Mouse (Mus musculus) midbrain, embryonic 16.5 days (tissue): ENCODE data around the gene Myrf. TPM values are rescaled to one million over a fixed set of nuclear protein-coding genes. Genes with fewer than 3 reads are reported as not detected.

ENCODE experiments used
- ATAC-seq: fragments of 200-750 bp; cut with Nextera tagmentation; 2 replicates; pipeline ENCODE4 v1.8.0; 2017; ENCODE audit warnings: moderate TSS enrichment
- H3K27ac ChIP-seq: fragments of 300-500 bp; sonication (generic); 2 replicates; pipeline ENCODE4 v1.5.1; 2014; ENCODE audit warnings: mild to moderate bottlenecking, low read length, mixed read lengths
- H3K27me3 ChIP-seq: fragments of 300-500 bp; sonication (generic); 2 replicates; pipeline ENCODE4 v1.6.1; 2014; ENCODE audit warnings: low read depth, low read length, mixed read lengths; ENCODE audit not compliant: control insufficient read depth, insufficient read depth
- H3K36me3 ChIP-seq: fragments of 300-500 bp; sonication (generic); 2 replicates; pipeline ENCODE4 v1.6.1; 2014; ENCODE audit warnings: mild to moderate bottlenecking, low read length, moderate library complexity, mixed read lengths; ENCODE audit not compliant: control insufficient read depth, insufficient read depth
- H3K4me1 ChIP-seq: fragments of 300-500 bp; sonication (generic); 2 replicates; pipeline ENCODE4 v1.6.1; 2014; ENCODE audit warnings: mild to moderate bottlenecking, low read length, mixed read lengths; ENCODE audit not compliant: control insufficient read depth, insufficient read depth
- H3K4me2 ChIP-seq: fragments of 300-500 bp; sonication (generic); 2 replicates; pipeline ENCODE4 v1.6.1; 2014; ENCODE audit warnings: mild to moderate bottlenecking, low read length, mixed read lengths
- H3K4me3 ChIP-seq: fragments of 300-500 bp; sonication (generic); 2 replicates; pipeline ENCODE4 v1.5.1; 2014; ENCODE audit warnings: low read depth, mild to moderate bottlenecking, low read length, moderate library complexity, mixed read lengths
- H3K9ac ChIP-seq: fragments of 300-500 bp; sonication (generic); 2 replicates; pipeline ENCODE4 v1.6.1; 2014; ENCODE audit warnings: low read depth, low read length, mixed read lengths
- H3K9me3 ChIP-seq: fragments of 300-500 bp; sonication (generic); replicated peaks from 2 replicates; pipeline ENCODE4 v1.6.1; 2014; ENCODE audit warnings: mild to moderate bottlenecking, low read length, mixed read lengths; ENCODE audit not compliant: control insufficient read depth, poor library complexity, severe bottlenecking
- WGBS: fragments of 180-500 bp; shearing (Covaris S2); extraction: QIAGEN DNeasy Blood & Tissue Kit; methylation state at CpG from one replicate; pipeline ENCODE4 v1.1.7; 2014; 5-methylcytosine and 5-hydroxymethylcytosine counted together
- polyA plus RNA-seq: library from polyadenylated mRNA; unstranded; fragments of >200 nt; fragmentation: Nextera tagmentation; extraction: Ambion mirVana; gene quantifications from 2 replicates; pipeline ENCODE4 v1.2.1, GENCODE M21; 2015

Myrf gene
- 0.57 and 0.82 TPM in 2 replicates for polyA plus RNA-seq

DNA sequence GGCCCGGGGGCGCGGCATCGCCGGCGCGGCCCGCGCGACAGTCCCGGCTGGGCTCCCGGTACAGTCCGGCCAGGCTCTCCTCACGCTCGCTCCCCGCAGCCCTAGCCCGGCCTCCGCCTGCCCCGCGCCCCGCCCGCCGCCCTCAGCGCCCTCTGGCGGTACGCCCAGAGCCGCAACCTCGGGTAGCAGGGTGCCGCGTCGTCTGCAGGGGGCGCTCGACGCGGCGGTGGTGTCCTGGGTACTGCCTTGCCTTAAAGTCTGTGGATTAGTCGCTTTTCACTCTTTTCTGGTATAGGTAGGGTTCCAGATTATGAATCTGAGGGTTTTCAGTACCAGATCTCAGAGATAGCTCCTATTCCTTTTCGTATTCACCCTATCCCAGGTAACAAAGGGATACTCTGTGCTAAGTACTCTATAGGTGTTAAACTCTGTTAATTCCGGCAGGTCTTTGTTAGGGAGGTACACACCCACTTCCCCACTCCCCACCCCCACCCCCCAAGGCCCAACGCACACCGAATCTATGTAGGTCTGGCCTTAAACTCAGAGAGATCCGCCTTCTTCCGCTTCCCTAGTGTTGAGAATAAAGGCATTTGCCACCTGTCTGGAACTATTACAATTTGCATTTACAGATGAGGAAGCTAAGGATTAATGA lies at the start of gene Myrf:
TSS of gene Myrf (minus strand) at position 95 of the 652 bp plus-strand sequence.
- peak; percentile 70 for ATAC-seq
- H3K36me3 ChIP-seq, result no peaks in the 10 kb centered on the region
- H3K4me1 ChIP-seq, result peaks cover 5% of the 10 kb centered on the region
- WGBS, result 10% methylated on average over 36 of the region's 43 CpGs
- H3K27me3 ChIP-seq, result peaks cover 8% of the 10 kb centered on the region
- H3K9ac ChIP-seq, result peak within 1 kb of the TSS; percentile 63
- no peak within 1 kb of the TSS for H3K27ac ChIP-seq
- peak within 1 kb of the TSS; percentile 70 for H3K4me2 ChIP-seq
- peak within 1 kb of the TSS; percentile 44 for H3K4me3 ChIP-seq
- no peaks in the 10 kb centered on the region for H3K9me3 ChIP-seq

- Histone ChIP-seq H3K4me3 (no peak overlapping the region), H3K9ac (no peak overlapping the region), H3K4me1 (peaks cover 6% of the 10 kb centered on the region), H3K36me3 (no peaks in the 10 kb centered on the region), H3K4me2 (no peak overlapping the region), H3K27me3 (no peaks in the 10 kb centered on the region), H3K9me3 (no peaks in the 10 kb centered on the region), H3K27ac (no peak overlapping the region)
- no peak for ATAC-seq
- WGBS, result 80% methylated on average over 4 of the region's 4 CpGs
Measured at GRCm38 (mm10) chr19:10289609-10290150, 49.1 kb upstream of the Myrf start.

DNA sequence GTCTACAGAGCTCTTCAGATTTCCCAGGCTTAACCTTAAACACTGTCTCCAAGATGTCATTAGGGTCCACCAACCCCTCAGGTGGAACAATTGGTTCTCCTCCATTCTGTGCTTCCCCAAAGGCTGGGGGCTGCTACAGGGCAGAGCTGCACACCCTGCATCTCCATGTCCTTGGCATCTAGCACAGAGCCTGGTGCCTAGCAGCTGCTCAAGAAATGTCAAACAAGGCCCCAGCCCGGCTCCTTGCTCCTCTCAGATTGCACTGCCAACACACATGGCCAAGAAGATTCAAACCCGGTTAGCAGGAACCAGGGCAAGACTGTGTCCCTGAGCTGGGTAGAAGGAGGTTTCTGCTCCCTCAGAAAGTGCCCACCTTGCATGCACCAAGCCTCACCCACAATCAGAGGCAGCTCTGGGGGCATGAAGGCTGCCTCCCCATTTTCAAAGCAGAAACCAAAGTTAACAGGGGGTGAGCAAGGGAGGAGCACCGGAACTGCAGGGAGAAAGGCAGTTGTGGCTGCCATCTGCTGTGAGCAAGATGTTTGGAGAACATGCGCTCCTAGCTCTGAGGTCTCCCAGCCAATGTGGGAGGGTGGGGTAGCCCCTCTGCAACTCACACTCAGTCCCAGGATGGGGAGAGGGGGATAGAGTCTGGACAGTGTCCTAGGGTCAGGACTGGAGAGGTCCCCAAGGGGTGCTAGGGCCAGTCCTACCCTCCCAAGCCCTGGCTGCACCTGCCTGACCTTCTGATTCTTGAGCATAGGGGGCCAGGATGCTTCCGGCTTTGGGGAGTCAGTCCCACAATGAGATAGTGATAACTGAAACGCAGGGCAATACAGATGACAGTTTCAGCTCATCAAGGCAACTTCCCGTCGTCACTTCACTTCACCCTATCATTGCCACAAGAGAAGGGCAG lies 47.8 kb upstream of the Myrf start:
- no peak for ATAC-seq
- Histone ChIP-seq H3K4me3 (no peak overlapping the region), H3K4me2 (no peak overlapping the region), H3K36me3 (no peaks in the 10 kb centered on the region), H3K27ac (no peak overlapping the region), H3K9ac (no peak overlapping the region), H3K4me1 (no peaks in the 10 kb centered on the region), H3K27me3 (no peaks in the 10 kb centered on the region), H3K9me3 (no peaks in the 10 kb centered on the region)
- 87% methylated on average over 8 of the region's 8 CpGs for WGBS

DNA sequence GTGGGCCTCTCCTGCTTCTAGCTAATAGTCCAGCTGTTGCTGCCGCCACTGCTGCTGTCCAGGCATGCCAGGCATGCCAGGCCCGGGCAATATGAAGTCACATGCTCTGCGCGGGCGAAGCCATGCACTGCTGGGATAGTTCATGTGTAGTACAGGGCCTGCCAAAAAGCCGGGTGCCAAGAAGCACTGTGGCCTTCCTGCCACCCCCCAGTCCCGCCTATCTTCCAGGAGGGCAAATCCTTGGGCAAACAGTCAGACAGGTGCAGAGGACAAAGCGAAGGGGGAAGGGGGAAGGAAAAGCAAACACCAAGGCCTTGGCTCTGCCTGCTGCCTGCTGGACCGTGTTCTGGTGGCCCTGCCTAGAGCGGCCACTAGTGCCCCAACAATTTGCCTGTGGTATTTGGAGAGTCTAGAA lies 45.9 kb upstream of the Myrf start:
- Histone ChIP-seq H3K9me3 (no peaks in the 10 kb centered on the region), H3K27ac (no peak overlapping the region), H3K9ac (no peak overlapping the region), H3K36me3 (no peaks in the 10 kb centered on the region), H3K4me2 (no peak overlapping the region), H3K4me1 (no peaks in the 10 kb centered on the region), H3K4me3 (no peak overlapping the region), H3K27me3 (no peaks in the 10 kb centered on the region)
- ATAC-seq, result no peak
- 88% methylated on average over 10 of the region's 10 CpGs for WGBS

DNA sequence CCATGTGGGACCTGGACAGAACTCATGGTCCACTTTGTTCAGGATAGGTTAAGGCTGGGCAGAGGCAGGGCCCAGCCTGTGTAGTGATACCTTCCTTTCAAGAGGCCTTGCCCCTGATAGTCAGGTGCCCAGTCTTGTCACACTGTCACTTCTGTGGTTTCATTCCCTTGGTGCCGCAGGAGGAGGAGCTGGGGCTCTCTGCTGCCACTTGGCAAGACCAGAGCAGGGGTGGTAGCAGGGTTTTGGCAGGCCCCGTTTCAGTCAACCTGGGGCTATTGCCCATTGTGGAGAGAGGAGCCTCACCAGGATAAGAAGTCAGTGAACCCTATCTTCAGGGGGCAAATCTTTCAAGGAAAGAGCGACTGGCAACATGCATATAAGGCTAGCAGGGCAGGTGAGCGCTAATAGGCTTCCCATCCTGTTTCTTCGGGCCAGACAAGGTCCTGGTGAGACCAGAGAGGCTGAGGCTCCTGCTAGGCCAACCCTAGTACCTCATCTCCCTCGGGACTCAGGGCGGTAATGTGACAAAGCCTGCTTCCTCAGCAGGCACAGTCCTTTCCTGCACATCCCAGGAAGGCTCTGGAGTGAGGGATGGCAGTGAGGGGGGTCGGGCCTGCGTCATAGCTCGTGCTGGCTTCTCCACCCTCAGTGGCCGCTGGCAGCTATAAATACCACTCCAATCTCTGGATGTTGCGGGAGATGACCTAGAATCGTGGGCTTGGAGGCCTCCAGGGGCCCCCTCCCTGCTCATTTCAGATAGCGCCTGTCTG lies 40.4 kb upstream of the Myrf start:
- Histone ChIP-seq H3K36me3 (no peaks in the 10 kb centered on the region), H3K9me3 (no peaks in the 10 kb centered on the region), H3K4me2 (no peak overlapping the region), H3K27ac (no peak overlapping the region), H3K27me3 (no peaks in the 10 kb centered on the region), H3K4me3 (no peak overlapping the region), H3K4me1 (peaks cover 13% of the 10 kb centered on the region; the same call in 1 of the 2 replicates), H3K9ac (no peak overlapping the region)
- WGBS, result 71% methylated on average over 14 of the region's 14 CpGs
- ATAC-seq, result no peak

GRCm38 (mm10) chr19:10279668-10280067 lies 39.1 kb upstream of the Myrf start:
- 92% methylated on average over 9 of the region's 9 CpGs for WGBS
- H3K36me3 ChIP-seq, result no peaks in the 10 kb centered on the region
- H3K4me3 ChIP-seq, result no peak overlapping the region
- H3K4me1 ChIP-seq, result peaks cover 13% of the 10 kb centered on the region; the same call in 1 of the 2 replicates
- H3K4me2 ChIP-seq, result no peak overlapping the region
- no peaks in the 10 kb centered on the region for H3K9me3 ChIP-seq
- no peaks in the 10 kb centered on the region for H3K27me3 ChIP-seq
- H3K9ac ChIP-seq, result no peak overlapping the region
- H3K27ac ChIP-seq, result no peak overlapping the region
- no peak for ATAC-seq

- Histone ChIP-seq H3K27me3 (no peaks in the 10 kb centered on the region), H3K9me3 (no peaks in the 10 kb centered on the region), H3K4me3 (no peak overlapping the region), H3K9ac (no peak overlapping the region), H3K36me3 (no peaks in the 10 kb centered on the region), H3K27ac (no peak overlapping the region), H3K4me1 (peaks cover 13% of the 10 kb centered on the region; the same call in 1 of the 2 replicates), H3K4me2 (no peak overlapping the region)
- ATAC-seq, result 0 out of 2 replicates have a peak, but pooled peaks have one; percentile 16
- WGBS, result 29% methylated on average over 6 of the region's 6 CpGs
Measured at GRCm38 (mm10) chr19:10278669-10279324, 38.2 kb upstream of the Myrf start.

DNA sequence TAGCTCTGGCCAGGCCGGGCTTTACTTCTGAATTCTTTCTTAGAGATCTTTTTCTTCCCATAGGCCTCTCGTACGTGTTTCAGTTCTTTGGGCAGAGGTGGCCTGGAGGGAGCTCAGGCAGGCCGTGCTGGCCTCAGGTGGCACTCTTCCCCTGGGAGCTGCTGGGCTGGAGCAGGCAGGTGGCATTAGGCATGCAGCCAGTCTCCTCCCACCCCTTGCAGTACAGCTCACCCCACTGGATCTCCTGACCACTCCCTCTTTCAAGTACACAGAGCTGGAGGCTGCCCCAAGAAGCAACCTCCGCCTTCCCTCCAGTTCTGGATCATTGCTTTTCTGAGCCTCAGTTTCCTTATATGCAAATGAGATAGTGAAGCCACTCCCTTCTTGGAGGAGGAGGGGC lies 37.2 kb upstream of the Myrf start:
- Histone ChIP-seq H3K9me3 (no peaks in the 10 kb centered on the region), H3K9ac (no peak overlapping the region), H3K4me3 (no peak overlapping the region), H3K4me2 (no peak overlapping the region), H3K4me1 (peaks cover 18% of the 10 kb centered on the region; the same call in 1 of the 2 replicates), H3K36me3 (no peaks in the 10 kb centered on the region), H3K27ac (no peak overlapping the region), H3K27me3 (no peaks in the 10 kb centered on the region)
- ATAC-seq, result no peak
- 19% methylated on average over 5 of the region's 5 CpGs for WGBS
